ENCODE assay signal across 9 mouse cellular contexts in the genomic region with DNA sequence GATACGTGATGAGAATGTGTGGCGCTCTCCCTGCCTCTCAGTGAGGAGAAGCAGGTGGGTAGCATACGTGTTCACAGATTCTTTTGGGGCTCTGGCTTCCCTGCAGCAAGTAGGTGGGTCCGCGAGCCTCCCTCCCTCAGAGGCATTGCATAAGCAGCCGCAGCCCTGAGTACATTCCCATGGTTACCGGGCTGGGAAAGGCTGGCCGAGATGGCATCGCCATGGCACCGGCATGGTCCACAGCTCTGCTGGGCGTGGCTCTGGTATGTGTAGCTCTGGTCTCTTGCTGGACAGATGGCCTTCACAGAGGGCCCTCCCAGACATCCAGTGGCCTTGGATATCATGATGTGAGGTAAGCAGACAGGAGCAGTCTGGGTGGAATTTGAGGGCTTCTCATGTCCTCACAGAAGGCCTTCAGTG. TPM values are rescaled to one million over a fixed set of nuclear protein-coding genes. Genes with fewer than 3 reads are reported as not detected.
DNase-seq lines count a peak whose midpoint lies in the region; ATAC-seq and TF ChIP-seq lines count a peak whose summit lies in the region.
"Had no signal": no experiment of that assay in that cellular context is flagged by ENCODE, and none has a peak within 500 bp of the region (broad histone marks: within the 10 kb centered on the region; RNA-seq: fewer than 3 reads in every experiment).

No protein-coding gene starts in this region.

- no peaks in the 10 kb centered on the region for H3K36me3 ChIP-seq in C2C12 (ENCODE audit: control insufficient read depth, insufficient read depth)
- H3K36me3 ChIP-seq in embryonic facial prominence, embryonic 13.5 days = no peaks in the 10 kb centered on the region
- no peaks in the 10 kb centered on the region for H3K36me3 ChIP-seq in hindbrain, embryonic 11.5 days (ENCODE audit: control insufficient read depth, insufficient read depth, low read length)

- peak overlapping the region; percentile 14; the same call in 1 of the 2 replicates for H3K4me2 ChIP-seq in embryonic facial prominence, embryonic 13.5 days
- H3K4me2 ChIP-seq in hindbrain, embryonic 11.5 days (replicated peaks; ENCODE audit: low read depth, low read length) = no peak overlapping the region

- H3K4me3 ChIP-seq in C2C12 (ENCODE audit: insufficient read depth, poor library complexity, severe bottlenecking) = no peak overlapping the region
- H3K4me3 ChIP-seq in embryonic facial prominence, embryonic 13.5 days = no peak overlapping the region
- no peak overlapping the region for H3K4me3 ChIP-seq in hindbrain, embryonic 11.5 days (ENCODE audit: low read depth, low read length)

- H3ac ChIP-seq in C2C12 (ENCODE audit: control insufficient read depth, insufficient read length, low read depth) = no peak overlapping the region

- peaks cover 40% of the 10 kb centered on the region for H3K4me1 ChIP-seq in embryonic facial prominence, embryonic 13.5 days
- no peaks in the 10 kb centered on the region; the same call in 1 of the 2 replicates for H3K4me1 ChIP-seq in hindbrain, embryonic 11.5 days (replicated peaks; ENCODE audit: control insufficient read depth, insufficient read depth, low read length)

- H3K79me3 ChIP-seq in C2C12 (ENCODE audit: low read depth) = no peaks in the 10 kb centered on the region

- intact Hi-C loops in left cerebral cortex, postnatal 10 days (cut with DNase I) = no loop called here

- DNase-seq in NIH3T3 (ENCODE audit: low read depth) = peak; percentile 43
- DNase-seq in hindbrain, embryonic 11.5 days (ENCODE audit: low spot score) = peak; percentile 49
- peak; percentile 73 to 82 for DNase-seq in left cerebral cortex, postnatal 10 days (ENCODE audit: extremely low spot score in 1 of 2, low spot score in 2 of 2)
- peak; percentile 36 for DNase-seq in retina, embryonic 14.5 days (ENCODE audit: low spot score)

- 63% methylated on average over 11 of the region's 11 CpGs for WGBS in embryonic facial prominence, embryonic 13.5 days
- 67% methylated on average over 11 of the region's 11 CpGs for WGBS in hindbrain, embryonic 11.5 days

- H3K27me3 ChIP-seq in C2C12 (ENCODE audit: control insufficient read depth, insufficient read depth, insufficient read length) = no peaks in the 10 kb centered on the region
- peaks cover 15% of the 10 kb centered on the region; the same call in 1 of the 2 replicates for H3K27me3 ChIP-seq in embryonic facial prominence, embryonic 13.5 days
- H3K27me3 ChIP-seq in hindbrain, embryonic 11.5 days (ENCODE audit: control insufficient read depth, insufficient read depth, low read length) = no peaks in the 10 kb centered on the region

- peak overlapping the region; percentile 11; the same call in 1 of the 2 replicates for H3K27ac ChIP-seq in embryonic facial prominence, embryonic 13.5 days
- no peak overlapping the region; the same call in 1 of the 2 replicates for H3K27ac ChIP-seq in hindbrain, embryonic 11.5 days (ENCODE audit: low read depth, low read length)

- TF ChIP-seq CTCF in C2C12 (IDR thresholded peaks at IDR 0.05; ENCODE audit: control insufficient read depth, insufficient read depth, insufficient read length) = no peak

- no peak for ATAC-seq in embryonic facial prominence, embryonic 13.5 days (ENCODE audit: insufficient number of reproducible peaks, insufficient read depth, low FRiP score, low TSS enrichment, low read depth)
- ATAC-seq in hindbrain, embryonic 11.5 days (ENCODE audit: low FRiP score) = peak; percentile 58
- ATAC-seq in monocyte, adult 5-6 weeks (replicated peaks; ENCODE audit: insufficient number of reproducible peaks, low FRiP score, low TSS enrichment, poor library complexity, severe bottlenecking) = no peak

- no peak overlapping the region for H3K9ac ChIP-seq in embryonic facial prominence, embryonic 13.5 days
- no peak overlapping the region for H3K9ac ChIP-seq in hindbrain, embryonic 11.5 days (ENCODE audit: low read depth, low read length)

- no peaks in the 10 kb centered on the region for H3K79me2 ChIP-seq in C2C12 (ENCODE audit: control insufficient read depth, insufficient read depth)

- no peaks in the 10 kb centered on the region for H3K9me3 ChIP-seq in embryonic facial prominence, embryonic 13.5 days
- no peaks in the 10 kb centered on the region for H3K9me3 ChIP-seq in hindbrain, embryonic 11.5 days (ENCODE audit: control insufficient read depth, low read length)

TF ChIP-seq in C2C12, 6 proteins besides CTCF, POLR2A, EP300 and RAD21:
- TF ChIP-seq CEBPB (IDR thresholded peaks at IDR 0.05; ENCODE audit: low read depth) = peak; percentile 55
- TF ChIP-seq FOSL1 (IDR thresholded peaks at IDR 0.05; ENCODE audit: insufficient read depth, low read length, poor library complexity, severe bottlenecking) = no peak

RNA-seq across cellular contexts. Expression of gene Ghrhr, which starts 20.5 kb away (rescaled TPM):
- not detected for polyA plus RNA-seq in C2C12 (2012; fragmentation: generic; extraction: Trizol)
- not detected in 2 replicates for polyA plus RNA-seq in embryonic facial prominence, embryonic 13.5 days (2015; fragmentation: Nextera tagmentation; extraction: Ambion mirVana)
- polyA plus RNA-seq in hindbrain, embryonic 11.5 days (2014; fragmentation: Nextera tagmentation; extraction: Ambion mirVana) = not detected in 2 replicates
- total RNA-seq in left cerebral cortex, postnatal 10 days (2021) = not detected
- total RNA-seq in monocyte, adult 5-6 weeks (2017) = not detected in 3 replicates
- polyA plus RNA-seq: limb, embryonic 11.5 days; testis, adult 2 months had no signal

RNA-seq across cellular contexts. Expression of gene Adcyap1r1, which starts 55.1 kb away (rescaled TPM):
- 0.01 TPM for polyA plus RNA-seq in C2C12 (2012; fragmentation: generic; extraction: Trizol)
- polyA plus RNA-seq in embryonic facial prominence, embryonic 13.5 days (2015; fragmentation: Nextera tagmentation; extraction: Ambion mirVana) = 1.0 and 1.3 TPM in 2 replicates
- 21.1 and 21.6 TPM in 2 replicates for polyA plus RNA-seq in hindbrain, embryonic 11.5 days (2014; fragmentation: Nextera tagmentation; extraction: Ambion mirVana)
- total RNA-seq in left cerebral cortex, postnatal 10 days (2021) = 100 to 1,000 TPM; 137 to 142 TPM
- total RNA-seq in monocyte, adult 5-6 weeks (2017) = not detected in 3 replicates
